Mouse (Mus musculus): ENCODE data around the gene Clec4n.
"Not testable (repeated sequence)": the region's sequence is repeated elsewhere in the genome, so short reads cannot be mapped to it uniquely, and the experiment has no call there.

Gene Clec4n

DNA sequence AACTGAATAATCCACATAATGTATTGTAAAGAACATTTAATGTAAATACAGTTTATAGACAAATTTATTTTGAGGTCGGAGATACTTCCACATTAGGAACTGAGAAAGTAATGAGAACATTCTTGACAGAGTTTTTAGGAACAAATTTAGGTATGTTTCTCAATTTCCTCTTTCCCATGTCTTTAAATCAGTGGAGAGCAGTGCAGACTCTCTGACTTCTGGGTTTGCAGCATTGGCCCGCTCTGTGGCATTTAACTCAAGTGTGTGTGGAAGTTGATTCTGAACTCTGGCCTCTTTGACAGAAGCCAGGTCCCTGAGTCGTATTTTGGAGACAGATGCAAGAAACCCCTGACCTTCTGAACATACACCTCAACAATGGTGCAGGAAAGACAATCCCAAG lies at the start of gene Clec4n:
Gene Clec4n (plus strand): TSS at position 200 of the 400 bp plus-strand sequence.
- in situ Hi-C loops (cut with MboI; ENCODE audit: unreplicated experiment in 2 of 2), result no loop called here

DNA sequence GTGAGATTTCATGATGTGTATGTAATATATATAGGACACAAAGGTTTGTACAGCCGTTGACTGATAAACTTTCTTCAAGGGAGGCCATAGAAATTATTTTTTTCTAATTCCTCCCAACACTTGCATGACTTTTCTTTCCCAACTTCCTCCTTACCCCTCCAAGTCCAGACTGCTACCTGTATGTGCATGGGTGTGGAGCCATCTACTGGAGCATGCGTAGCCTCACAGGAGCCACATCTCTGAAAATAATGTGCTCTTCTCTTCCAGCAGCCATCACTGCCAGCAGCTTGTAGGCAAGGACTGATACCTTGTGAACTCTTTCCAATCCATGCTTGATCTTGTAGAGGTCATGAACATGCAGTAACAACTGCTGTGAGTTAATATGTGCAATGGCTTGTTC lies 44.8 kb upstream of the Clec4n start:
- in situ Hi-C loops (cut with MboI; ENCODE audit: unreplicated experiment in 2 of 2), result not testable (repeated sequence)

DNA sequence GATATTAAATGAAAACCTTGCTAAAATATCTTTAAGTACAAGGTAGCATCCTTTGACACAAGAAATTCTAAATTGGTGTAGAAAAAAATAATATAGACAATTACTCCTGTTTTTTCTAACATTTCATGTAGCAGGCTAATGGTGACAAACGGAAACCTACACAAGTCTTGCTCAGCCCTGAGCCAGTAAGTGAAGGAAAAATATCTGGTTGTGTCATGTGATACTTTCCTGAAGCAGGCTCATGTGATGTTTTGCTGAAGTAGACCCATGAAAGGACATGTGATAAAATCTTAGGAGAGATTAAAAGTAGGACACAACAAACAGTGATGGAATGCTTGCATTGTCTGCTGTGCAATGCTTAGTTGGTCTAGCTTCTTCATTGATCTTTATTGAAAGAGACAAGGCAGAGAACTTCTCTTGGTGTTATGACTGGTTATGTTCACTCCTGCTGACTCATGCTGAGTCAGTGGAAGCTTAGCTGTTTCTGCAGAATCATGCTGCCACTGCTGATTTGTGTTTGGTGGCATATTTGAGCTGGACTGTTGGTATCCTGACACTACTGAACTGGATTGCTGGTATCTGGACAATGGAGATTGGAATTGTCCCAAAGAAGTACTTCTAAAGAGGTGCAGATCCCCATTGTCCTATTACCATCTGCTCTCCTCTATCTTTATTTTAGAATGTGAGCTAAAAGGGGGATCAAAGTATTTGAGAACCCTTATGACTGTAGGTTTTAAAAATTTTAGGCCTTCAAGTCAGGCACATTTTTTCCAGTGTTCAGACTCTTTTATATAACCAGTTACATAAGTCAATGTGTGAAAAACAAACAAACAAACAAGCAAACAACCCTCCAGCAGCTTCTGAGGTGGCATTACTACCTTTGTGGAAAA lies 22.2 kb upstream of the Clec4n start:
- in situ Hi-C loops (cut with MboI; ENCODE audit: unreplicated experiment in 2 of 2), result no loop called here

DNA sequence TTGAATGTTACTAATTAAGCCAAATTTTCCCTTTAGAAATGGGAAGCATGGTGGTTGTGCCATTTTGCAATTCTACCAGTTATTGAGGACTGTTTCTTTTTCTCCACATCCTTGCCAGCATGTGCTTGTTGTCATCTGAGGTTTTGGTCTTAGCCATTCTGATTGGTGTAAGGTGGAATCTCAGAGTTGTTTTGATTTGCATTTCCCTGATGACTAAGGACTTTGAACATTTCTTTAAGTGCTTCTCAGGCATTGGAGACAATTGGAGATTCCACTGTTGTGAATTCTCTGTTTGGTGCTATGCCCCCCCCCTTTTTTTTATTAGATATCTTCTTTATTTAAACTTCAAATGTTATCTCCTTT lies 21.6 kb upstream of the Clec4n start:
- in situ Hi-C loops (cut with MboI; ENCODE audit: unreplicated experiment in 2 of 2), result not testable (repeated sequence)

GRCm38 (mm10) chr6:123211726-123212125 lies 17.9 kb upstream of the Clec4n start:
- in situ Hi-C loops (cut with MboI; ENCODE audit: unreplicated experiment in 2 of 2), result no loop called here

DNA sequence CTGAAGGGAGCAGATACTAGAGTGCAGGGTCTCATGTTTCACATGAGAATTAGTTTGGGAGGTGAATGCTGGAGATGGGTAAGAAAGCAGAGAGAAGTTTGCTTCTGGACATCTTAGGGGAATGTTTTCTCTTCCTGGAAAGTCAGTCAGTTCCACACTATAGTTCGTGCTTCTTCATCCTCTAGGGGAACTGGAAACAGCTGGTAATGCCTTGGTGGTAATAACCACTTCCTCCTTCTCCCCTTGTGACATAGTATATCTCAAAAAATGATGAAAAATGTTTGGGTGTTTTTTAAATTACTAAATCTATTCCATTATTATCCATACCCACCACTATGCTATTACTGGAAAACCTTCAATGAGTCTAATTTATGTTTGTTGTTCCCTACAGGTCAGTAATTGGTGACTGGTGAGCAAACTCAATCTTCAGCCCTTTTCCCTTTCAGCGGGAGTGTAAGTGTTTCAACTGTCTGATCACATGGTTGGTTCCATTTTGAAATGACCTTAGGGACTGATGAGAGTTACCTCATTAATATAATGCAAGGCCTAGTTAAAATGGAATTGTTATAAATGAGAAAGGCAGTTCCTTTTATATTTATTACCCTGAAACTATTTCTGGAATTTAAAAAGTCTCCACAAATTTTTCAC lies 2.0 kb upstream of the Clec4n start:
- in situ Hi-C loops (cut with MboI; ENCODE audit: unreplicated experiment in 2 of 2), result no loop called here

DNA sequence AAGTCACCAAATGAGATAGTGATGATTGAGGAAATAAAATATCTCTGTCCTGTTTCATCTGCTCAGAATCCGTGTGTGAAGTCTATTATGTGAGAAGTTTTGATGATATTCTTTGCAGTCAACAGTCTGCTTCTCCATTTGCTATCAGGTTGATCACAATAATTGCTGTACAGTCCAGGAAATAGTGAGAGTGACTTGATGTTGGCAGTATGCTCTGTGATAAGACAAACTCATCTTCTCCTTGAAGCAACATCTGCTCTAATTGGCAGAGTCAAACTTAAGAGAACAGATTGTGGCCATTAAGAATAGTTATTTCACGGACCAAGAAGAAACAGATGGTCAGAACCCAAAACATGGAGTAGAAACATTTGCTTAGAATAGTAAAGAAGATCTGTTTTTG lies 1.5 kb downstream of the Clec4n start:
- in situ Hi-C loops (cut with MboI; ENCODE audit: unreplicated experiment in 2 of 2), result no loop called here

GRCm38 (mm10) chr6:123237582-123237981 lies 7.9 kb downstream of the Clec4n start:
- in situ Hi-C loops (cut with MboI; ENCODE audit: unreplicated experiment in 2 of 2), result no loop called here

GRCm38 (mm10) chr6:123244201-123244600 lies 14.6 kb downstream of the Clec4n start:
- in situ Hi-C loops (cut with MboI; ENCODE audit: unreplicated experiment in 2 of 2), result no loop called here

GRCm38 (mm10) chr6:123248862-123249261 lies 19.2 kb downstream of the Clec4n start:
- in situ Hi-C loops (cut with MboI; ENCODE audit: unreplicated experiment in 2 of 2), result not testable (repeated sequence)

DNA sequence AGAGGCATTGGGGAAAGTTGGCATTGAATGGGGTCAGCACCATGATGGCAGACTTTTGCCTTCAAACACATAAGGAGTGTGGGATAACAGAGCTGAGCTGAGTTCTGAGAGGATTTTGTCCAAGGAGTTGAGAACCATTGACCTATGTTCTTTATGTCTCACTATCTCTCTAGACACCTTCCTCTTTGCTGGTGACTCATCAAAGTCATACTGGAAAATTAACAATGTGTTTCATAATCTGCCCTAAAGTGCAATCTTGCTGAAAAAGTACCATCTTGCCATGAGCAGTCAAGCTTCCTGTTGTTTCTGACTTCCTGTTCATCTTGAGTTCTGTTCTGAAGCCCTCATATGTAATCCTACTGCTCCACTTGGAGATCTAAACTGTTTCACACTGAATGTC lies 23.1 kb downstream of the Clec4n start:
- in situ Hi-C loops (cut with MboI; ENCODE audit: unreplicated experiment in 2 of 2), result no loop called here

- in situ Hi-C loops (cut with MboI; ENCODE audit: unreplicated experiment in 2 of 2), result no loop called here
Measured at GRCm38 (mm10) chr6:123258946-123259345, 29.3 kb downstream of the Clec4n start.

- in situ Hi-C loops (cut with MboI; ENCODE audit: unreplicated experiment in 2 of 2), result no loop called here
Measured at GRCm38 (mm10) chr6:123259889-123260603, 30.4 kb downstream of the Clec4n start.

DNA sequence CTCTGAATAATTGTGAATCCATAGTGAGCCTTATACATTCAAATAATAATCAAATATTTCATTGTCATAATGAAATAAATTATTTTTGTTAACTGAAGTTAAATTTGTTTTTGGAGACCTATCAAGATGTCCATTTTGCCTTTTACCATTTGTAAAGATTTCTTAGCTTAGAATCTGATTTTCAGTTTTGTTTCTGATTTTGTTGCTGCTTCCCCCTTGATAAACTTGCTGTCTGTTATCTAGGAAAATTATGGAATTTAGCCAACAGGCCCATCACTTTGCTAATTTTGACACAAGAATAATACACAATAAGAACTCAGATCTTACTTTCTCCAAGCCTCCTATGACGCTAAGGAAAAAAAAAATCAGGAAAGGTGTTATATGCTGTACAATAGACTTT lies 31.2 kb downstream of the Clec4n start:
- in situ Hi-C loops (cut with MboI; ENCODE audit: unreplicated experiment in 2 of 2), result no loop called here

- in situ Hi-C loops (cut with MboI; ENCODE audit: unreplicated experiment in 2 of 2), result no loop called here
Measured at GRCm38 (mm10) chr6:123261555-123262161, 32.0 kb downstream of the Clec4n start, which contains the start of gene Clec4d. Gene Clec4d, plus strand, starts transcription at chr6:123262111.

GRCm38 (mm10) chr6:123264194-123264593 lies 34.6 kb downstream of the Clec4n start:
- in situ Hi-C loops (cut with MboI; ENCODE audit: unreplicated experiment in 2 of 2), result no loop called here

GRCm38 (mm10) chr6:123265809-123266208 lies 36.2 kb downstream of the Clec4n start:
- in situ Hi-C loops (cut with MboI; ENCODE audit: unreplicated experiment in 2 of 2), result no loop called here

GRCm38 (mm10) chr6:123266945-123267344 lies 37.3 kb downstream of the Clec4n start:
- in situ Hi-C loops (cut with MboI; ENCODE audit: unreplicated experiment in 2 of 2), result no loop called here

GRCm38 (mm10) chr6:123279443-123279842 lies 49.8 kb downstream of the Clec4n start:
- in situ Hi-C loops (cut with MboI; ENCODE audit: unreplicated experiment in 2 of 2), result no loop called here

- in situ Hi-C loops (cut with MboI; ENCODE audit: unreplicated experiment in 2 of 2), result no loop called here
Measured at GRCm38 (mm10) chr6:123286311-123286710, 56.7 kb downstream of the Clec4n start.

- in situ Hi-C loops (cut with MboI; ENCODE audit: unreplicated experiment in 2 of 2), result no loop called here
Measured at GRCm38 (mm10) chr6:123288931-123289330, 59.3 kb downstream of the Clec4n start.
